Mouse (Mus musculus) limb, embryonic 12.5 days (tissue): ENCODE measurements at regions not wholly inside any gene's neighbourhood (a gene's known extent, or its start where the extent isn't known, plus 50 kb on each side); places are given as distances from the start of the nearest gene placed in this dataset.

Experiments used
- ATAC-seq: fragments of 200-750 bp; cut with Nextera tagmentation; 2 replicates; pipeline ENCODE4 v1.8.0; 2017; ENCODE audit warnings: low read depth, moderate TSS enrichment; ENCODE audit not compliant: insufficient number of reproducible peaks, insufficient read depth, low FRiP score, low TSS enrichment
- H3K27ac ChIP-seq: fragments of 300-500 bp; sonication (generic); 2 replicates; pipeline ENCODE4 v1.5.1; 2016; ENCODE audit warnings: mild to moderate bottlenecking, moderate library complexity
- H3K27me3 ChIP-seq: fragments of 300-500 bp; sonication (generic); 2 replicates; pipeline ENCODE4 v1.6.1; 2016; ENCODE audit warnings: mild to moderate bottlenecking, moderate library complexity
- H3K36me3 ChIP-seq: fragments of 300-500 bp; sonication (generic); 2 replicates; pipeline ENCODE4 v1.6.1; 2016; ENCODE audit warnings: mild to moderate bottlenecking, moderate library complexity
- H3K4me1 ChIP-seq: fragments of 300-500 bp; sonication (generic); replicated peaks from 2 replicates; pipeline ENCODE4 v1.6.1; 2016
- H3K4me2 ChIP-seq: fragments of 300-500 bp; sonication (generic); 2 replicates; pipeline ENCODE4 v1.6.1; 2016; ENCODE audit warnings: mild to moderate bottlenecking, moderate library complexity
- H3K4me3 ChIP-seq: fragments of 300-500 bp; sonication (generic); replicated peaks from 2 replicates; pipeline ENCODE4 v1.5.1; 2016; ENCODE audit warnings: mild to moderate bottlenecking
- H3K9ac ChIP-seq: fragments of 300-500 bp; sonication (generic); replicated peaks from 2 replicates; pipeline ENCODE4 v1.6.1; 2016; ENCODE audit warnings: mild to moderate bottlenecking, moderate library complexity
- H3K9me3 ChIP-seq: fragments of 300-500 bp; sonication (generic); 2 replicates; pipeline ENCODE4 v1.6.1; 2016; ENCODE audit warnings: mild to moderate bottlenecking, moderate library complexity
- WGBS: fragments of 180-500 bp; shearing (Covaris S2); methylation state at CpG from one replicate; pipeline ENCODE4 v1.1.7; 2016; 5-methylcytosine and 5-hydroxymethylcytosine counted together

GRCm38 (mm10) chr12:106955778-106956177 is 532.7 kb upstream of the 3110018I06Rik start:
- Histone ChIP-seq H3K9ac (no peak overlapping the region), H3K9me3 (no peaks in the 10 kb centered on the region), H3K27me3 (no peaks in the 10 kb centered on the region), H3K4me3 (no peak overlapping the region), H3K4me2 (no peak overlapping the region), H3K36me3 (no peaks in the 10 kb centered on the region), H3K4me1 (peaks cover 30% of the 10 kb centered on the region), H3K27ac (no peak overlapping the region)
- ATAC-seq = no peak
- 69% methylated on average over 12 of the region's 12 CpGs for WGBS

- Histone ChIP-seq H3K4me1 (peaks cover 30% of the 10 kb centered on the region), H3K4me3 (no peak overlapping the region), H3K9me3 (no peaks in the 10 kb centered on the region), H3K9ac (no peak overlapping the region), H3K4me2 (no peak overlapping the region), H3K27me3 (no peaks in the 10 kb centered on the region), H3K36me3 (no peaks in the 10 kb centered on the region), H3K27ac (no peak overlapping the region)
- no peak for ATAC-seq
- whole genome bisulfite sequencing = 94% methylated on average over 6 of the region's 6 CpGs
Observed at GRCm38 (mm10) chr12:106956266-106956665, 532.2 kb upstream of the 3110018I06Rik start.

- Histone ChIP-seq H3K9ac (no peak overlapping the region), H3K4me1 (no peaks in the 10 kb centered on the region), H3K27ac (no peak overlapping the region), H3K4me3 (no peak overlapping the region), H3K4me2 (no peak overlapping the region), H3K36me3 (no peaks in the 10 kb centered on the region), H3K27me3 (0 out of 2 replicates have a peak, but pooled peaks cover 3% of the 10 kb centered on the region), H3K9me3 (no peaks in the 10 kb centered on the region; the same call in 1 of the 2 replicates)
- WGBS = 83% methylated on average over 4 of the region's 4 CpGs
- ATAC-seq = no peak
Observed at GRCm38 (mm10) chr12:106961991-106962390, 526.4 kb upstream of the 3110018I06Rik start.

DNA sequence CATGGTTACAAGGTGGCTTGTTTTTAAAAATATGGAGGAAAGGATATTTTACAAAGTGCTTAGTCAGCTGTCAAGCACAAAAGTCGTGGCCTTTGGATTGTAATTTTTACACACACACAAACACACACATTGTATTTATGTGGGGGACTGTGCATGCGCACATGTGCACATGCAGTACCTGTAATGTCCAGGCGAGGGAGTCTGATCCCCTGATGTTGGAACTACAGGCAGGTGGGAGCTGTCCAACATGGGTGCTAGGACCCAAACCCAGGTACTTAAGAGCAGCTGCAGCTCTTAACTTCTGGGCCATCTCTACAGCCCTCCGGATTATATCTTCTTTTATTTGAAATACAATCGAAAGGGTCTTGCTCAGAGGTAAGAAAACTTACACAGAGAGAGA is 524.7 kb upstream of the 3110018I06Rik start:
- 0 out of 2 replicates have a peak, but pooled peaks cover 3% of the 10 kb centered on the region for H3K27me3 ChIP-seq
- H3K9ac ChIP-seq = no peak overlapping the region
- no peak for ATAC-seq
- no peak overlapping the region for H3K4me3 ChIP-seq
- WGBS = 70% methylated on average over 5 of the region's 5 CpGs
- H3K9me3 ChIP-seq = no peaks in the 10 kb centered on the region; the same call in 1 of the 2 replicates
- no peak overlapping the region for H3K4me2 ChIP-seq
- H3K36me3 ChIP-seq = no peaks in the 10 kb centered on the region
- no peaks in the 10 kb centered on the region for H3K4me1 ChIP-seq
- H3K27ac ChIP-seq = no peak overlapping the region

GRCm38 (mm10) chr12:106969873-106970272 is 518.6 kb upstream of the 3110018I06Rik start:
- 12% methylated on average over 5 of the region's 5 CpGs for WGBS
- Histone ChIP-seq H3K4me2 (no peak overlapping the region), H3K9ac (no peak overlapping the region), H3K27ac (0 out of 2 replicates have a peak overlapping the region, but pooled peaks have one; percentile 50), H3K36me3 (no peaks in the 10 kb centered on the region), H3K27me3 (no peaks in the 10 kb centered on the region), H3K9me3 (0 out of 2 replicates have a peak, but pooled peaks cover 3% of the 10 kb centered on the region), H3K4me3 (no peak overlapping the region), H3K4me1 (peaks cover 11% of the 10 kb centered on the region)
- no peak for ATAC-seq

DNA sequence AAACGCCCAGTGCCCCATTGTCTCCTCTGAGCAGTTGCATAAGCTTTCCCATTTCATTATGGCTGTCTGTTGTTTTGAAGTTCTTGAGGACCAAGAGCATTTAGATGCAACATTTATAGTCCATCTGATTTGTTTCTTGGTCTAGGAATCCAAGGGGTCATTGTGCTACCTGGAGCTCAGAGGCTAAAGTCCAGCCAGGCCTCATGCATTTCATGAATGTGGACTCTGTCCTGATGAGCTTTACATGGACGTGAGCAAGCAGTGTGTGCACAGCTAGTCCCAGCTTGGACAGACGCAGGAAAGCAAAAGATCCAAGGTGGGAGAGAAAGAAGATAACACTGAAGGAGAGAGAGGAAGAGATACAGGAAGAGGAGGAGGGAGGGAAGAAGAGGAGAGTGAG is 496.0 kb upstream of the 3110018I06Rik start:
- no peak overlapping the region for H3K27ac ChIP-seq
- H3K4me2 ChIP-seq = no peak overlapping the region
- H3K36me3 ChIP-seq = no peaks in the 10 kb centered on the region
- no peaks in the 10 kb centered on the region for H3K9me3 ChIP-seq
- 80% methylated on average over 3 of the region's 3 CpGs for WGBS
- H3K9ac ChIP-seq = no peak overlapping the region
- ATAC-seq = no peak
- H3K4me1 ChIP-seq = peaks cover 8% of the 10 kb centered on the region
- 0 out of 2 replicates have a peak, but pooled peaks cover 3% of the 10 kb centered on the region for H3K27me3 ChIP-seq
- H3K4me3 ChIP-seq = no peak overlapping the region

DNA sequence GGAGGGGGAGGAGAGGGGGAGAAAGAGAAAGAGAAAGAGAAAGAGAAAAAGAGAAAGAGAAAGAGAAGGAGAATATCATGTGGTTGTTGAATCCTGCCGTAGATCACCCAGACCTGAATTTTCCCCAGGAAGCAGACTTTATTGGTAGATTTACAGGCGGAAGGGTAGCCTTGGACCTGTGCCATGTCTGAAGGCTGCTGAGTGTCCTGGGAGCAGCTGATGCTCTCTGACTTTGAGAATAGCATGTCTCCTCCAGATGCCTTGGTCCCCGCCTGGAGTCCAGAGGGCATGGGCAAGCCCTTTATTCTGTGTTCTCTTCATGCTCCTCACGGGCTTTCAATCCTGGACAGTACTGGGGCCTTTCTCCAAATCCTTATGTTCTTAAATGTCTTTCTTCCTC is 495.4 kb upstream of the 3110018I06Rik start:
- H3K4me1 ChIP-seq = peaks cover 8% of the 10 kb centered on the region

GRCm38 (mm10) chr12:107010995-107011786 is 477.2 kb upstream of the 3110018I06Rik start:
- 74% methylated on average over 20 of the region's 20 CpGs for WGBS
- H3K9ac ChIP-seq = no peak overlapping the region
- H3K36me3 ChIP-seq = no peaks in the 10 kb centered on the region
- no peak overlapping the region; the same call in 1 of the 2 replicates for H3K27ac ChIP-seq
- no peak overlapping the region for H3K4me2 ChIP-seq
- H3K4me3 ChIP-seq = no peak overlapping the region
- no peaks in the 10 kb centered on the region for H3K9me3 ChIP-seq
- 0 out of 2 replicates have a peak, but pooled peaks cover 5% of the 10 kb centered on the region for H3K27me3 ChIP-seq
- ATAC-seq = no peak
- no peaks in the 10 kb centered on the region for H3K4me1 ChIP-seq

More for the DNA sequence above, 495.4 kb upstream of the 3110018I06Rik start:
- no peak overlapping the region for H3K27ac ChIP-seq
- no peak overlapping the region for H3K9ac ChIP-seq
- WGBS = 60% methylated on average over 4 of the region's 4 CpGs
- peaks cover 6% of the 10 kb centered on the region; the same call in 1 of the 2 replicates for H3K27me3 ChIP-seq
- H3K4me2 ChIP-seq = no peak overlapping the region
- H3K9me3 ChIP-seq = no peaks in the 10 kb centered on the region
- H3K4me3 ChIP-seq = no peak overlapping the region
- ATAC-seq = no peak
- H3K36me3 ChIP-seq = no peaks in the 10 kb centered on the region

- 77% methylated on average over 2 of the region's 2 CpGs for WGBS
- Histone ChIP-seq H3K4me1 (no peaks in the 10 kb centered on the region), H3K27ac (no peak overlapping the region), H3K36me3 (no peaks in the 10 kb centered on the region), H3K9me3 (no peaks in the 10 kb centered on the region), H3K4me2 (no peak overlapping the region), H3K9ac (no peak overlapping the region), H3K27me3 (peaks cover 10% of the 10 kb centered on the region; the same call in 1 of the 2 replicates), H3K4me3 (no peak overlapping the region)
- ATAC-seq = no peak
Observed at GRCm38 (mm10) chr12:107016801-107017200, 471.6 kb upstream of the 3110018I06Rik start.

DNA sequence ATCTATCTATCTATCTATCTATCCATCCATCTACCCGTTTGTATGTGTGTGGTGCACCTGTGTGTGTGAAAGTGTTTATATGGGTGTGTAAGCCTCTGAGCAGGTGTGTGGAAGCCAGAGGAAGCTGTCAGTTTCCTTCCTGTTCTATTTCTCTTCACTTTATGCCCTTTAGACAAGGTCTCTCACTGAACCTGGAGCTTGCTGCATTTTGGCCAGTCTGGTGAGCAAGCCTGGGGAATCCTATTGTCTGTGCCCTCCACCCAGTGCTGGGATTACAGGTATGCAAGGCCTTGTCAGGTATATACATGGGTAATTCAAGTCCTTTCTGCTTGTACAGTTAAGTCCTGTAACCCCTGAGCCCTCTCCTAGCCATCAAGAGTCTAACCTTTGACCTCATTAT is 466.6 kb upstream of the 3110018I06Rik start:
- Histone ChIP-seq H3K9ac (no peak overlapping the region), H3K4me3 (no peak overlapping the region), H3K27ac (no peak overlapping the region), H3K4me1 (no peaks in the 10 kb centered on the region), H3K27me3 (peaks cover 5% of the 10 kb centered on the region; the same call in 1 of the 2 replicates), H3K36me3 (no peaks in the 10 kb centered on the region), H3K4me2 (no peak overlapping the region), H3K9me3 (no peaks in the 10 kb centered on the region)
- WGBS = 84% methylated on average over 1 of the region's 1 CpGs
- ATAC-seq = no peak

GRCm38 (mm10) chr12:107026821-107027220 is 461.6 kb upstream of the 3110018I06Rik start:
- Histone ChIP-seq H3K9ac (no peak overlapping the region), H3K4me2 (no peak overlapping the region), H3K27ac (no peak overlapping the region), H3K4me3 (no peak overlapping the region), H3K36me3 (no peaks in the 10 kb centered on the region), H3K27me3 (peaks cover 13% of the 10 kb centered on the region), H3K9me3 (0 out of 2 replicates have a peak, but pooled peaks cover 5% of the 10 kb centered on the region), H3K4me1 (peaks cover 22% of the 10 kb centered on the region)
- no peak for ATAC-seq
- 33% methylated on average over 5 of the region's 5 CpGs for WGBS
